Mouse (Mus musculus): ENCODE measurements around the gene Abhd10.

Gene Abhd10

DNA sequence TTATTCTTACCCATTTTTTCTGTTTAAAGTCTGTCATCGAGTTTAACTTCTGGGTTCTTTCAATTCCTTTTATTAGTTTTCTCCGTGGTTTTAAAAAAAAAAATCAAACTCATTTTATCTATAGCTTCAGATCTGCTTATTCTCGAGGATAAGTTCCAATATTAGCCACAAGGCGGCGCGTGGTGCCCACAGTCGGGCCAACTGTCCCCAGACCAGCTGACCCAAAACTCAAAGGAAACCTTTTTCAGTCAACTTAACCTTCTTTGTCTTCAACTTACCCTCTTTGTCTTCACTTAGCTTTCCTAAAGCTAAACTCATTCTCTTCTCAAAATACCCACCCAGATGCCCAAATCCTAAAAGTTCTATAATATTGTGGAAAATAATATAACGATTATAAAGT is 57.9 kb downstream of the Abhd10 start:
- ATAC-seq (ENCODE audit: insufficient number of reproducible peaks, low FRiP score, low TSS enrichment) = no peak
